Mouse (Mus musculus) heart, postnatal 0 days (tissue): ENCODE results near the gene Gm20379. TPM values are rescaled to one million over a fixed set of nuclear protein-coding genes. Genes with fewer than 3 reads are reported as not detected.

Source experiments
- ATAC-seq: fragments of 200-750 bp; cut with Nextera tagmentation; 2 replicates; pipeline ENCODE4 v1.8.0; 2017; ENCODE audit warnings: low read depth, moderate number of reproducible peaks, moderate library complexity; ENCODE audit not compliant: insufficient read depth
- DNase-seq: peaks from one replicate; pipeline ENCODE4 v3.0.0-alpha.2; 2016; ENCODE audit warnings: low spot score
- H3K27ac ChIP-seq: fragments of 300-500 bp; sonication (generic); 2 replicates; pipeline ENCODE4 v1.5.1; 2014; ENCODE audit warnings: low read depth, mild to moderate bottlenecking
- H3K27me3 ChIP-seq: fragments of 300-500 bp; sonication (generic); 2 replicates; pipeline ENCODE4 v1.6.1; 2014; ENCODE audit warnings: low read length, mixed read lengths; ENCODE audit not compliant: control insufficient read depth, insufficient read depth
- H3K36me3 ChIP-seq: fragments of 300-500 bp; sonication (generic); replicated peaks from 2 replicates; pipeline ENCODE4 v1.6.1; 2014; ENCODE audit warnings: low read length, mixed read lengths; ENCODE audit not compliant: control insufficient read depth, insufficient read depth
- H3K4me1 ChIP-seq: fragments of 300-500 bp; sonication (generic); 2 replicates; pipeline ENCODE4 v1.6.1; 2014; ENCODE audit warnings: antibody characterized with exemption; ENCODE audit not compliant: control insufficient read depth, insufficient read depth
- H3K4me2 ChIP-seq: fragments of 300-500 bp; sonication (generic); 2 replicates; pipeline ENCODE4 v1.6.1; 2014; ENCODE audit warnings: low read depth, mild to moderate bottlenecking, low read length, moderate library complexity
- H3K4me3 ChIP-seq: fragments of 300-500 bp; sonication (generic); 2 replicates; pipeline ENCODE4 v1.5.1; 2014; ENCODE audit warnings: low read depth, low read length
- H3K9ac ChIP-seq: fragments of 300-500 bp; sonication (generic); replicated peaks from 2 replicates; pipeline ENCODE4 v1.6.1; 2014; ENCODE audit warnings: low read depth, low read length, mixed read lengths
- H3K9me3 ChIP-seq: fragments of 300-500 bp; sonication (generic); replicated peaks from 2 replicates; pipeline ENCODE4 v1.6.1; 2016; ENCODE audit warnings: low read length; ENCODE audit not compliant: control insufficient read depth
- CTCF ChIP-seq: IDR thresholded peaks from 2 replicates; pipeline ENCODE4 v1.5.1; 2016; ENCODE audit warnings: antibody characterized with exemption, control low read depth, low read depth
- EP300 ChIP-seq: IDR thresholded peaks from 2 replicates; pipeline ENCODE4 v1.6.1; 2016; ENCODE audit warnings: antibody characterized with exemption, low read depth
- WGBS: fragments of 180-500 bp; shearing (Covaris S2); extraction: QIAGEN DNeasy Blood & Tissue Kit; methylation state at CpG from one replicate; pipeline ENCODE4 v1.1.7; 2014; 5-methylcytosine and 5-hydroxymethylcytosine counted together
- polyA plus RNA-seq: library from polyadenylated mRNA; unstranded; fragments of >200 nt; fragmentation: Nextera tagmentation; extraction: Ambion mirVana; gene quantifications from 2 replicates; pipeline ENCODE4 v1.2.1, GENCODE M21; 2015
- total RNA-seq: library from RNA; depleted of rRNA; stranded (reverse); fragments of >200 nt; gene quantifications from 2 replicates; pipeline ENCODE4 v1.2.3, GENCODE M21; 2014; ENCODE audit warnings: low replicate concordance

Gene Gm20379
- total and polyA plus RNA-seq, 2 experiments from 2014 or later, result 0.31 TPM; not detected in 1

GRCm38 (mm10) chr13:92275292-92275691, 30.5 kb upstream of the Gm20379 start:
- H3K4me2 ChIP-seq, result no peak overlapping the region
- H3K27me3 ChIP-seq, result no peaks in the 10 kb centered on the region
- WGBS, result 87% methylated on average over 9 of the region's 9 CpGs
- H3K36me3 ChIP-seq, result no peaks in the 10 kb centered on the region
- no peaks in the 10 kb centered on the region for H3K9me3 ChIP-seq
- TF ChIP-seq EP300, result no peak
- TF ChIP-seq CTCF, result no peak
- H3K4me1 ChIP-seq, result 0 out of 2 replicates have a peak, but pooled peaks cover 8% of the 10 kb centered on the region
- ATAC-seq (no peak), DNase-seq (no peak)
- H3K4me3 ChIP-seq, result no peak overlapping the region
- H3K9ac ChIP-seq, result no peak overlapping the region
- H3K27ac ChIP-seq, result no peak overlapping the region

GRCm38 (mm10) chr13:92277027-92277426, 28.8 kb upstream of the Gm20379 start:
- Histone ChIP-seq H3K4me1 (0 out of 2 replicates have a peak, but pooled peaks cover 8% of the 10 kb centered on the region), H3K9ac (no peak overlapping the region), H3K27ac (no peak overlapping the region), H3K36me3 (no peaks in the 10 kb centered on the region), H3K9me3 (no peaks in the 10 kb centered on the region), H3K4me3 (no peak overlapping the region), H3K27me3 (no peaks in the 10 kb centered on the region), H3K4me2 (no peak overlapping the region)
- WGBS, result 77% methylated on average over 2 of the region's 2 CpGs
- TF ChIP-seq EP300 (no peak), CTCF (no peak)
- ATAC-seq (no peak), DNase-seq (no peak)

- Histone ChIP-seq H3K4me2 (no peak overlapping the region), H3K27ac (no peak overlapping the region), H3K36me3 (peaks cover 10% of the 10 kb centered on the region; the same call in 1 of the 2 replicates), H3K4me3 (no peak overlapping the region), H3K4me1 (no peaks in the 10 kb centered on the region), H3K9ac (no peak overlapping the region), H3K9me3 (no peaks in the 10 kb centered on the region), H3K27me3 (no peaks in the 10 kb centered on the region)
- WGBS, result 83% methylated on average over 4 of the region's 4 CpGs
- TF ChIP-seq CTCF, result no peak
- no peak for TF ChIP-seq EP300
- ATAC-seq, result no peak
- no peak for DNase-seq
These were observed 14.2 kb upstream of the Gm20379 start for GRCm38 (mm10) chr13:92291605-92292004.

GRCm38 (mm10) chr13:92293883-92294282, 11.9 kb upstream of the Gm20379 start:
- H3K27ac ChIP-seq, result no peak overlapping the region
- H3K4me3 ChIP-seq, result no peak overlapping the region
- H3K9me3 ChIP-seq, result no peaks in the 10 kb centered on the region
- no peak overlapping the region for H3K4me2 ChIP-seq
- H3K4me1 ChIP-seq, result no peaks in the 10 kb centered on the region
- no peaks in the 10 kb centered on the region for H3K27me3 ChIP-seq
- WGBS, result 69% methylated on average over 5 of the region's 5 CpGs
- TF ChIP-seq EP300 (no peak), CTCF (no peak)
- peaks cover 18% of the 10 kb centered on the region for H3K36me3 ChIP-seq
- ATAC-seq (no peak), DNase-seq (no peak)
- no peak overlapping the region for H3K9ac ChIP-seq

GRCm38 (mm10) chr13:92296490-92296889, 9.3 kb upstream of the Gm20379 start:
- peaks cover 15% of the 10 kb centered on the region for H3K36me3 ChIP-seq
- H3K27me3 ChIP-seq, result no peaks in the 10 kb centered on the region
- H3K4me3 ChIP-seq, result no peak overlapping the region
- no peak overlapping the region for H3K27ac ChIP-seq
- no peak for TF ChIP-seq EP300
- no peak for TF ChIP-seq CTCF
- no peak overlapping the region for H3K4me2 ChIP-seq
- WGBS, result 93% methylated on average over 4 of the region's 4 CpGs
- peaks cover 8% of the 10 kb centered on the region; the same call in 1 of the 2 replicates for H3K4me1 ChIP-seq
- H3K9ac ChIP-seq, result no peak overlapping the region
- no peaks in the 10 kb centered on the region for H3K9me3 ChIP-seq
- no peak for DNase-seq
- ATAC-seq, result no peak

- peaks cover 8% of the 10 kb centered on the region; the same call in 1 of the 2 replicates for H3K4me1 ChIP-seq
- TF ChIP-seq EP300 (no peak), CTCF (no peak)
- DNase-seq, result no peak
- H3K4me3 ChIP-seq, result no peak overlapping the region
- ATAC-seq, result no peak
- whole genome bisulfite sequencing, result 83% methylated on average over 2 of the region's 2 CpGs
- H3K27ac ChIP-seq, result no peak overlapping the region
- no peak overlapping the region for H3K4me2 ChIP-seq
- H3K36me3 ChIP-seq, result peaks cover 13% of the 10 kb centered on the region
- H3K9me3 ChIP-seq, result no peaks in the 10 kb centered on the region
- H3K9ac ChIP-seq, result no peak overlapping the region
- no peaks in the 10 kb centered on the region for H3K27me3 ChIP-seq
These were observed 8.8 kb upstream of the Gm20379 start for GRCm38 (mm10) chr13:92297021-92297420.
